Comparison of ENCODE assay signal across 13 mouse cellular contexts in the genomic region with DNA sequence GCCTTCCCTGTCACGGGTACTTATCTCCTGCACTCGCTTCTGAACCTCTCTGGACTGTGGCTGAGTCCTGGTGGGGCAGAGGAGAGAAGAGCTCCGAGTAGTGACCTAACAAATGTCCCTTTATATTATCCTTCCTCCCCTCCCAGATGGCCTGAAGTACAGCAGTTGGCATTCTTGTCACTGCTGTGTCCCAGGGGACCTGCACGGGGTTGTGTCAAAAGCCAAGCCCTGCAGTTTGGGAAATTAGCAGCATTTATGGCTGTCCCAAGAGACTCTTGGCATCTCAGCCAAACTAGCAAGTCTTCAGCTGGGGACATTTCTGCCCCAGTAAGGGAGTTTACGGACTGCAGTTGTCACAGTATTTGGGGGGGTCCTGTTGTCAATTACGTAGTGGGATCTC. TPM values are rescaled to one million over a fixed set of nuclear protein-coding genes. Genes with fewer than 3 reads are reported as not detected.
A peak's percentile ranks its signal among the peaks of the same experiment; 100 is the strongest.
DNase-seq lines count a peak whose midpoint lies in the region; ATAC-seq lines count a peak whose summit lies in the region.
"Had no signal": no experiment of that assay in that cellular context is flagged by ENCODE, and none has a peak within 500 bp of the region (broad histone marks: within the 10 kb centered on the region; RNA-seq: fewer than 3 reads in every experiment).

No protein-coding gene starts in this region.

- ATAC-seq in frontal cortex, adult (ENCODE audit: low TSS enrichment): no peak
- ATAC-seq: midbrain, embryonic 13.5 days had no signal

- peak; percentile 73 for DNase-seq in adrenal gland, postnatal 10 days
- no peak for DNase-seq in adrenal gland, postnatal 4 days (ENCODE audit: low spot score in 2 of 2)
- peak; percentile 12 for DNase-seq in heart, postnatal 4 days
- no peak for DNase-seq in heart, adult 8-10 months (ENCODE audit: low spot score)
- peak; percentile 22 to 50 for DNase-seq in kidney, postnatal 25 days
- no peak for DNase-seq in kidney, adult 18-20 months
- DNase-seq in adipocyte (ENCODE audit: low spot score): peak; percentile 86
- DNase-seq: cerebellum, adult 9-10 months; layer of hippocampus, adult 9-11 months; right cerebral cortex, adult 18-20 months had no signal

RNA-seq across cellular contexts. Expression of a gene that starts 27.9 kb away (rescaled TPM):
- 10 to 100 TPM in 1 of 2 experiments, 1 to 10 TPM in 1; 7.0 to 14.7 TPM for total RNA-seq in adrenal gland, postnatal 10 days (2021)
- total RNA-seq in adrenal gland, postnatal 4 days (2021): 10 to 100 TPM in 1 of 2 experiments, 1 to 10 TPM in 1; 8.6 to 19.0 TPM
- total RNA-seq in heart, postnatal 4 days (2021): 1 to 10 TPM; 1.3 to 1.4 TPM
- total RNA-seq in heart, adult 8-10 months (2022): 1 to 10 TPM; 1.3 to 2.7 (median 2.1) TPM
- total RNA-seq: MEL had no signal

Comparison
In these comparisons a context has a peak if more than half of its experiments do, and no peak if none do; other contexts are left out.
1. DNase-seq: peak in adrenal gland, postnatal 10 days (single experiment), heart, postnatal 4 days (single experiment), kidney, postnatal 25 days (2 of 2) and adipocyte (single experiment); none in adrenal gland, postnatal 4 days (0 of 2), heart, adult 8-10 months (single experiment) and kidney, adult 18-20 months (single experiment).